Mouse (Mus musculus) inflammation-experienced regulatory T-cells, adult 6 months (primary cell): ENCODE data around the gene Fbxl17. TPM values are rescaled to one million over a fixed set of nuclear protein-coding genes. Genes with fewer than 3 reads are reported as not detected.

Experiments used
- ATAC-seq: one replicate; pipeline ENCODE4 v1.8.0; 2017
- polyA plus RNA-seq, 3 experiments: library from polyadenylated mRNA; unstranded; fragments of 100-300 nt; shearing (Covaris generic); gene quantifications; one replicate each; pipeline ENCODE4 v1.2.1; 2017

The Fbxl17 gene
- 10 to 100 TPM in 1 of 3 experiments, 1 to 10 TPM in 2; 6.2 to 10.4 (median 6.8) TPM for polyA plus RNA-seq

DNA sequence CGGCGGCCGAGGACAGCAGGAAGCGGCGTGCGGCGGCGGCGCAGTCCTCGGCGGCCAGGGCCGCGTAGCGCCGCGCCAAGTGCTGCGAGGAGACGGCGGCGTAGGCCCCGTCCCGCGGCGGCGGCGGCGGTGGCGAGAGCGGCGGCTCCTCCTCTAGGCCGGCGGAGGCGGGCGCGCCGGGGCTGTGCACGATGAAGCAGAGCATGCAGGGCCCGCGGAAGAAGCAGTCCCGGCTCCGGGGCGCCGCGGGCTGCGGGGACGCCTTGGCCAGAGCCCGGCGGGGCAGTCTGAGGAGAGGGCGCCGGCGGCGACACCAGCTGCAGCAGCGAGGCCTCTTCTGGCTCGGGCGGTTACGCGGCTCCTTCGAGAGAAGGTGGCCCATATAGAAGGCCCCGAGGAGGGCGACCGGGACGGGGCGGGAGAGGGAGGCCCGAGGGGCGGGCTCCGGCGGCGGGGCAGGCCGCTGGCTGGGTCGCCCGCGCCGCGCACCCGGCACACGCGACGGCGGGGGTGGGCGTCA lies at the start of gene Fbxl17:
Fbxl17 (minus strand) TSS at position 382 of the 520 bp plus-strand sequence.
- peak; percentile 26 for ATAC-seq

DNA sequence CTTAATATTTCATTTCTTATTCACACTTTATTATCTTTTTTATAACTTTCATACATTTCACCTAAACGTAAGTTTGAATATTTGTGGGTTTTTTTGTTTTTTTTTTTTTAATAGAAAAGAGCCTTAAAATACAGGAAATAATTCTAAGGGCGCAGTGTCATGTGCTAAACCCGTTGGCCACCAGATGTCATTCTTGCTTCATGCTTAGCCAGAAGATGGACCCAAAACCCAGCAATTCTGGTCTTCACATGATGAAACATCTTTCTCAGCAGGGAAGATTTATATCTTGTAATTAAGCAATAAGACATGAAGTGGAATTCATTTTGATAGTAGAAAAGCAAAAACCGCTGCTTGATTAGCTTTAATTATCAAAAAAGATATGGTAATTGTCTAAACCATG lies 47.6 kb upstream of the Fbxl17 start:
- no peak for ATAC-seq

- ATAC-seq: no peak
Measured at GRCm38 (mm10) chr17:63534576-63535265, 34.9 kb upstream of the Fbxl17 start.

GRCm38 (mm10) chr17:63533074-63533836 lies 33.4 kb upstream of the Fbxl17 start:
- no peak for ATAC-seq

GRCm38 (mm10) chr17:63529476-63529875 lies 29.7 kb upstream of the Fbxl17 start:
- ATAC-seq: no peak

GRCm38 (mm10) chr17:63520691-63521090 lies 20.9 kb upstream of the Fbxl17 start:
- ATAC-seq: no peak

DNA sequence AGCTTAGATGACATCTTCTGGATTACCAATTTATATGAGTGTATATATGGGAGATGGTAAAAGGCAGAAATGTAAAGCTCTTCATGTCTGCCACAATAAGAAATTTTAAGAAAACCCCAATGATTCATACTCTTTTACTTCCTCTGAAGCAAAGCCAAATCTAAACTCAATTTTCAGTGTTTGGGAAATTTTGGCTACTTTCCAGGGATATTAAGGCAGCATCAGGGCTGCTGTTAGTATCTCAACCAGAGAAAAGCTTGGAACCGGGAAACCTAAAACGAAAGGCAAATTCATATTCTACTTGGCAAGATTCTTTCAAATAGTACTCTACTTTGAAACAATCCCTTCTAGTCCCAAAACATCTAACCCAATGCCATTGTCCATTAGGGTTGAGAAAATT lies 10.6 kb upstream of the Fbxl17 start:
- ATAC-seq: no peak

DNA sequence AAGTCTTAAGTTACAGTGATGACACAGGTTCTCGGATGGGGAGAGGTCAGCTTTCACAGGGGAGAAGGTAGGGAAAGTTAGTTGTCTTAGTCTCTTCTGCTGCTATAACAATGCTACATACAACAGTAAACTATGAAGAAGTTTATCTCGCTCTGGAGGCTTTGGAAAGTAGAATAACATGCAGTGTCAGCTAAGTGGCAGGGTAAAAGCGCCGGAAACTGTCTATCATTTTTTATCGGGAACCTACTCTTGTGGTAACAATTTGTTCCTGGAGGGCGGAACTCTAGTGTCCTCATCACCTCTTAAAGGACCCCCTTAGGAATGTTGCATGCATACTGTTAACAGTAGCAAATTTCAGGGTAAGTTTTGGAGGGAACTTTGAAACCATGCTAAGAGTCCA lies 1.3 kb upstream of the Fbxl17 start:
- no peak for ATAC-seq

DNA sequence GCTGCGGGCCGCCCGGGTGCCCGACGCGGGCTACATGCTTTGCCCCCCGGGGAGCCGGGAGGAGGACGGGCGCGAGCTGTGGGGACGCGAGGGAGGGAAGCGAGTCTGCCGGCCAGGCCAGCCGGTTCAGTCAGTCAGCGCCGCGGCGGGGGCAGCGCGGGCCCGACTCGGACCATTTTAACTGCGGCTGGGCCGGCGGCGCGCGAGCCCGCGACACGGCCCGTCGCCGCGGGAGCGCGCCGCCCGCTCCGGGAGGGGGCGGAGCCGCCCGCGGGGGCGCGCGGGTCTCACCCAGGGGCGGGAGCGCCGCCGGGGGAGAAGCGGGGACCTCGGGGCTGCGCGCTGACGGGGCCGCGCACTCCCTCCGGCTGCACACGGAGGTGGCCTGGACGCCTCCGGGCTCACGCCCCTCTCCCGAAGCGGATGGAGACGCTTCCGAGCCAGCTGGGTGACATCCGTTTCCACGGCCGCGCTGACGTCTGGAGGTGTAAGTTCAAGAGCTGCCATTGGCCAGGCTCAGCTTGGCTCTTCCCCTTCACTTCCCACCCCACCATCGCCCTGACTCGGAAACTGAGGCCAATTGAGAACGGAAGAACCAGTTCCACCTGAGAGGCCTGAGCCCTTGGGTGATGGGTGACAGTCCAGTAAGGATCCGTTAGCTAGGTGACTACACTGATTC lies 478 bp upstream of the Fbxl17 start:
- peak; percentile 84 for ATAC-seq

- no peak for ATAC-seq
Measured at GRCm38 (mm10) chr17:63498717-63499635, 841 bp downstream of the Fbxl17 start.

DNA sequence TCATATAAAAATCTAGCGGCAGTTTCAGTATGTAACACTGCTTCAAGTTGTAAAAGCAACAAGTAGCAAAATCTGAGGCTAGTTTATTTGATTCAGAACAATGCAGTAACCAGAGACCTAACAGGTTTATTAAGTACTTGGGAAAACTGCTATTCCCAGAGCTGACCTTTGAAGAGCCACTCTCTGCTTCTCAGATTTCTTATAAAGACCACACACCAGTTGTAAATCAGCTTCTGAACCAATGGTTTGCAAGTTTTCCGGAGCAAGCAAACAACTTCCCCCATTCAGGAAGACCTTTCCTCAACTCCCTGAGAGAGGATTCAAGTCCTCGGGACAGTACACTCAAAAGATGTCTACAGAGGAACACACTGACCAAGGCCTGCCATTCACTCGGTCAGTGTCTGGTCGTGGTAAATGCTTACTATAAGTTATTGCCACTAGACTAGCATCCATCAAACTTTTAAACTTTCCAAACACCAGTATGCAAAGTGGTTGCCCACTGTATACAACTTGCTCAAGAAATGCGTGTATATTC lies 1.6 kb downstream of the Fbxl17 start:
- no peak for ATAC-seq

DNA sequence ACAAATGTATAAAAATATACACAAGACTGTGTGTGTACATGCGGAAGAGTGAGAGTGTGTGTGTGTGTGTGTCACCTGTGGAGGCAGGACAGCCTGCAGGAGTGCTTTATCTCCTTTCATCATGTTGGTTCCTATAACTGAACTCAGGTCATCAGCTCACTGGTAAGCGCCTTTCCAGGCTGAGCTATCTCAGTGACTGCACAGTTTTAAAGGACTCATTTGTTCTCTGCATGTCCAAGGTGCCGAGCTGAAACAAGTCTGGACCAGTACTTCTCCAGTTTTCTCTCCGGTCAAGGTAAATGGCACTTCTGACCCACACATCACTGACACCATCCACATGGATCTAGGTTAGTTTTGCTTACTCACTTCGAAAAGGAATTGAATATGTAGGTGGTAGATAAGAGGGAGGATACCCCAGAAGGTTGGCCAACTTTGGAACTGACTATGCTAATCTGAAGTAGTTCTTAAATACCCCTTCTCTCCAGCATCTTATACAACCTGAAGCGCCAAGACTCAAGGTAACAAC lies 2.5 kb downstream of the Fbxl17 start:
- ATAC-seq: no peak

- ATAC-seq: no peak
Measured at GRCm38 (mm10) chr17:63496153-63496552, 3.7 kb downstream of the Fbxl17 start.

GRCm38 (mm10) chr17:63493876-63494580 lies 5.8 kb downstream of the Fbxl17 start:
- ATAC-seq: no peak

DNA sequence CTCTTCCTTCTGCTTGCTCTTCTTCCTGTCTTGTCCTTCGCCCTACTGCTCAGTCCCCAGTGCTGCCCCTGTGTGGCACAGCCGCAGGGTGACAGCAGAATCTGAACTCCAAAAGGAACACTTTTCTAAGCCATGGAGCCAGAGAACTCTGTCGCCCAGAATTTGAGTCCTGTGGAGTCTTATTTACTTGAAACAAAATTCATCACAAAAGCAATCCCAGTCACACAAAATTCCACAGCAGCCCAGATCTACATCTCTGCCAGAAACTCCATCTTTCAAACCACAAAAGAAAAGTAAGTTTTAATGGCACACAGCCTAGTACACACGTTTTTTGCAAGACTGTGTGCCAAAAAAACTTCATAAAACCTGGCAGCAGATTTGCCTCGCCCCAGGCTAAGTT lies 6.5 kb downstream of the Fbxl17 start:
- peak; percentile 42 for ATAC-seq

- no peak for ATAC-seq
Measured at GRCm38 (mm10) chr17:63492665-63493273, 7.0 kb downstream of the Fbxl17 start.

DNA sequence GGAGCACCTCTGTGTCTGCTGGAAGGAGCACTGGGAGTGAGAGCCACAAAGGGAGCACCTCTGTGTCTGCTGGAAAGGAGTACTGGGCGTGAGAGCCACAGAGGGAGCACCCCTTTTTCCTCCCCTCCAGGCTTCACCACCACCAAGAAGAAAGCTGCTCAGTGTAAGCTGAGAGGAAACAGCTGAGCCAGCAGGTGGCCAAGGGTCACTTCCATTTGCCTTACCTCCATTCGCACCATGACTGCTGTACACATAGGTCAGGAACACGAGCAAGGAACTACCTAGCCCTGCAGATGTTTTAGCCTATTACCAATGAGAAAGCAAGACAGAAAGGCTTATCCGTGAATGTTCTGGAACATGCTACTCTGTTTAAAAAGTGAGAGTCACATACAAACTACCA lies 10.3 kb downstream of the Fbxl17 start:
- no peak for ATAC-seq

- ATAC-seq: peak; percentile 93
Measured at GRCm38 (mm10) chr17:63467866-63468265, 32.0 kb downstream of the Fbxl17 start.

DNA sequence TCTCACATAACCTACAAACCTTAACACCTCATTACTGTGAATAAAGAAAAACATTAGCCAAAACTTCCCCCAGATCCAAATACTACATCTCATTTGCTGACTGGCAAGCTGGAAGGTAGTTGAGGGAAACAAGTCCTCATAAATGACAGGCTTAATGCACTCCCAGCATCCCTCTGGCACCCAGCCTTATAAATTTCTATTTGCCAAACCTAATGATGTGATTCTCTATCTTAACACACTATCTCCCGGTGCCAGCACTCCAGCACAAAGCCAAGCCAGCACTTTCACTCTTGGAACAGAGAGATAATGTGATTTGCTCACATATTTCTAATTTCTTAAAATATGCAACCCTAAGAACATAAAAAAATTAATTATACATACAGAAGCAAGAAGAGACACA lies 34.6 kb downstream of the Fbxl17 start:
- ATAC-seq: no peak

GRCm38 (mm10) chr17:63462512-63462911 lies 37.3 kb downstream of the Fbxl17 start:
- no peak for ATAC-seq
